Mouse (Mus musculus) C2C12 (cell line): ENCODE results near the gene Emilin1. TPM values are rescaled to one million over a fixed set of nuclear protein-coding genes. Genes with fewer than 3 reads are reported as not detected.

Source experiments
- H3K27me3 ChIP-seq: one replicate; pipeline ENCODE4 v1.6.1; 2011; ENCODE audit not compliant: control insufficient read depth, insufficient read depth, insufficient read length
- H3K36me3 ChIP-seq: one replicate; pipeline ENCODE4 v1.6.1; 2011; ENCODE audit not compliant: control insufficient read depth, insufficient read depth
- H3K4me3 ChIP-seq: one replicate; pipeline ENCODE4 v1.5.1; 2011; ENCODE audit warnings: mild to moderate bottlenecking, control low read depth; ENCODE audit not compliant: poor library complexity, insufficient read depth, severe bottlenecking
- H3K79me2 ChIP-seq: one replicate; pipeline ENCODE4 v1.6.1; 2011; ENCODE audit not compliant: control insufficient read depth, insufficient read depth
- H3K79me3 ChIP-seq: one replicate; pipeline ENCODE4 v1.6.1; 2011; ENCODE audit warnings: low read depth, control low read depth
- H3ac ChIP-seq: one replicate; pipeline ENCODE3; 2011; ENCODE audit warnings: low read depth; ENCODE audit not compliant: control insufficient read depth, insufficient read length
- CEBPB ChIP-seq: IDR thresholded peaks from one replicate; pipeline ENCODE4 v1.6.1; 2011; ENCODE audit warnings: low read depth, mild to moderate bottlenecking, control low read depth, moderate library complexity
- CTCF ChIP-seq: IDR thresholded peaks from one replicate; pipeline ENCODE4 v1.5.1; 2011; ENCODE audit not compliant: control insufficient read depth, insufficient read depth, insufficient read length
- FOSL1 ChIP-seq: IDR thresholded peaks from one replicate; pipeline ENCODE4 v1.8.0; 2011; ENCODE audit warnings: mild to moderate bottlenecking, low read length; ENCODE audit not compliant: poor library complexity, insufficient read depth, severe bottlenecking
- MAX ChIP-seq: IDR thresholded peaks from one replicate; pipeline ENCODE4 v1.6.1; 2011; ENCODE audit warnings: mild to moderate bottlenecking, control low read depth
- MYOD1 ChIP-seq: IDR thresholded peaks from one replicate; pipeline ENCODE4 v1.6.1; 2011; ENCODE audit warnings: low read depth; ENCODE audit not compliant: control insufficient read depth, insufficient read length
- MYOG ChIP-seq: IDR thresholded peaks from one replicate; pipeline ENCODE4 v1.6.1; 2011; ENCODE audit not compliant: control insufficient read depth, insufficient read length; ENCODE audit errors: extremely low read depth
- USF1 ChIP-seq: IDR thresholded peaks from one replicate; pipeline ENCODE4 v1.6.1; 2011; ENCODE audit warnings: low read depth, mild to moderate bottlenecking, control low read depth, moderate library complexity
- polyA plus RNA-seq: library from polyadenylated mRNA; unstranded; fragments of >200 nt; fragmentation: generic; extraction: Trizol; gene quantifications from one replicate; pipeline ENCODE4 v1.2.1, GENCODE M21; 2012; ENCODE audit warnings: missing spikeins

The Emilin1 gene
- polyA plus RNA-seq, 1 experiment: 9.9 TPM

- H3K36me3 ChIP-seq: peaks cover 43% of the 10 kb centered on the region
Observed at GRCm38 (mm10) chr5:30951706-30952105, 38.5 kb downstream of the Emilin1 start.

GRCm38 (mm10) chr5:30952551-30952950 is 39.3 kb downstream of the Emilin1 start:
- peaks cover 47% of the 10 kb centered on the region for H3K36me3 ChIP-seq

More at GRCm38 (mm10) chr5:30951706-30952105, 38.5 kb downstream of the Emilin1 start:
- Histone ChIP-seq H3K4me3 (no peak overlapping the region), H3ac (no peak overlapping the region), H3K79me3 (peaks cover 14% of the 10 kb centered on the region), H3K27me3 (no peaks in the 10 kb centered on the region), H3K79me2 (peaks cover 35% of the 10 kb centered on the region)
- TF ChIP-seq CTCF (no peak), MYOD1 (no peak), MYOG (no peak), USF1 (no peak), MAX (no peak), CEBPB (no peak), FOSL1 (no peak)

GRCm38 (mm10) chr5:30954065-30954464 is 40.9 kb downstream of the Emilin1 start:
- peaks cover 27% of the 10 kb centered on the region for H3K79me3 ChIP-seq
- no peak overlapping the region for H3K4me3 ChIP-seq
- no peak for TF ChIP-seq MYOG
- TF ChIP-seq MYOD1: no peak
- TF ChIP-seq USF1: no peak
- no peak for TF ChIP-seq CEBPB
- no peak for TF ChIP-seq MAX
- H3K79me2 ChIP-seq: peaks cover 54% of the 10 kb centered on the region
- H3K27me3 ChIP-seq: no peaks in the 10 kb centered on the region
- peaks cover 61% of the 10 kb centered on the region for H3K36me3 ChIP-seq
- no peak overlapping the region for H3ac ChIP-seq

More at GRCm38 (mm10) chr5:30952551-30952950, 39.3 kb downstream of the Emilin1 start:
- H3K79me2 ChIP-seq: peaks cover 39% of the 10 kb centered on the region
- H3ac ChIP-seq: no peak overlapping the region
- no peak overlapping the region for H3K4me3 ChIP-seq
- TF ChIP-seq MAX (no peak), CEBPB (no peak), FOSL1 (no peak), MYOD1 (no peak), USF1 (no peak), MYOG (no peak), CTCF (no peak)
- peaks cover 15% of the 10 kb centered on the region for H3K79me3 ChIP-seq
- no peaks in the 10 kb centered on the region for H3K27me3 ChIP-seq

- H3K4me3 ChIP-seq: no peak overlapping the region
- H3K79me2 ChIP-seq: peaks cover 59% of the 10 kb centered on the region
- H3K27me3 ChIP-seq: no peaks in the 10 kb centered on the region
- H3ac ChIP-seq: no peak overlapping the region
- TF ChIP-seq USF1: no peak
- TF ChIP-seq MAX: no peak
- TF ChIP-seq FOSL1: no peak
- no peak for TF ChIP-seq CTCF
- no peak for TF ChIP-seq MYOG
- no peak for TF ChIP-seq CEBPB
- TF ChIP-seq MYOD1: no peak
- H3K36me3 ChIP-seq: peaks cover 61% of the 10 kb centered on the region
- peaks cover 32% of the 10 kb centered on the region for H3K79me3 ChIP-seq
Observed at GRCm38 (mm10) chr5:30954556-30954955, 41.4 kb downstream of the Emilin1 start.

- Histone ChIP-seq H3ac (no peak overlapping the region), H3K79me3 (peaks cover 35% of the 10 kb centered on the region), H3K27me3 (no peaks in the 10 kb centered on the region), H3K4me3 (no peak overlapping the region), H3K36me3 (peaks cover 61% of the 10 kb centered on the region), H3K79me2 (peaks cover 58% of the 10 kb centered on the region)
- TF ChIP-seq CTCF (no peak), FOSL1 (no peak), CEBPB (no peak), MYOG (no peak), USF1 (no peak), MYOD1 (peak; percentile 3)
Observed at GRCm38 (mm10) chr5:30955751-30956150, 42.5 kb downstream of the Emilin1 start.

- TF ChIP-seq FOSL1: no peak
- TF ChIP-seq MYOG: no peak
- TF ChIP-seq CTCF: no peak
- no peak for TF ChIP-seq USF1
- H3K79me2 ChIP-seq: peaks cover 40% of the 10 kb centered on the region
- H3K36me3 ChIP-seq: peaks cover 50% of the 10 kb centered on the region
- H3K4me3 ChIP-seq: no peak overlapping the region
- H3K79me3 ChIP-seq: peaks cover 26% of the 10 kb centered on the region
- no peaks in the 10 kb centered on the region for H3K27me3 ChIP-seq
- H3ac ChIP-seq: no peak overlapping the region
Observed at GRCm38 (mm10) chr5:30957891-30958290, 44.7 kb downstream of the Emilin1 start.
